Mouse (Mus musculus) kidney, adult 2 months (tissue): Measurements from ENCODE around the gene Atp13a5.

Experiments
- CTCF ChIP-seq: fragments of 200-500 bp; conservative IDR thresholded peaks from 2 replicates; pipeline ENCODE4 v1.5.1; 2011; ENCODE audit warnings: low read depth, mild to moderate bottlenecking, control low read depth, low read length, moderate library complexity, mixed read lengths; ENCODE audit not compliant: insufficient read depth, insufficient read length
- POLR2A ChIP-seq: fragments of 200-500 bp; IDR thresholded peaks from one replicate; pipeline ENCODE4 v1.6.1; 2011; ENCODE audit warnings: low read depth, low read length, control low read depth

DNA sequence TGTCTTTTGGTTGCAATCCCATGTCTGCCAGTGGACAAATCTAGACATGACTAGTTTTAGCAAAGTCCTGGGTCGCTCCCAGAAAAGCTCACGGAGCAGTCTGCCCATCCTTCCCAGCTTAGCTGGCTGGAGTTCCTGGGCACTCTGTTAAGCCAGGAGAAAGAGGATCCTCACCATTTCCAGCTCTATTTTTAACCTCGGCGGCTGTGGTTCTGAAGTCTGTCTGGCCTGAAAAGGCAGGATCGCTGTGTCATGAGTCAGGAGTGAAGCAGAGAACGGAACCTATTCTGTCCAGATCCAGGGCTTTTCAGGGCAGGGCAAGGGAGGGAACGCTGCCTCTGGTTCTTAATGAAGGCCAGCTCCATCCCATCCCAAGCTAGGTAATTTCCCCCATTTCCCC is 169.7 kb downstream of the Atp13a5 start:
- TF ChIP-seq POLR2A (no peak), CTCF (no peak)
